Mouse (Mus musculus) ovary, postnatal 36 days (tissue): ENCODE results near the gene Oaz1.

Source experiments
- DNase-seq: peaks from one replicate; pipeline ENCODE4 v3.0.0; 2022; ENCODE audit warnings: low spot score, mixed read lengths

Gene Oaz1

GRCm38 (mm10) chr10:80848571-80848970, 22.1 kb downstream of the Oaz1 start:
- DNase-seq = peak; percentile 45

- peak; percentile 98 for DNase-seq
These were observed 28.7 kb downstream of the Oaz1 start, which contains the start of the genes Lsm7 and Sppl2b for GRCm38 (mm10) chr10:80854913-80855748. Lsm7 (minus strand) TSS chr10:80855209. Sppl2b (plus strand) TSS chr10:80855275.

- peak; percentile 26 for DNase-seq
These were observed 29.3 kb downstream of the Oaz1 start for GRCm38 (mm10) chr10:80855749-80856073.

- DNase-seq = no peak
These were observed 29.8 kb downstream of the Oaz1 start for GRCm38 (mm10) chr10:80856267-80856666.

- no peak for DNase-seq
These were observed 30.5 kb downstream of the Oaz1 start for GRCm38 (mm10) chr10:80856908-80857307.

GRCm38 (mm10) chr10:80857386-80857785, 30.9 kb downstream of the Oaz1 start:
- DNase-seq = no peak

GRCm38 (mm10) chr10:80857848-80858247, 31.4 kb downstream of the Oaz1 start:
- DNase-seq = no peak

GRCm38 (mm10) chr10:80858350-80858935, 32.0 kb downstream of the Oaz1 start:
- no peak for DNase-seq

- DNase-seq = no peak
These were observed 35.8 kb downstream of the Oaz1 start for GRCm38 (mm10) chr10:80862305-80862704.

GRCm38 (mm10) chr10:80864446-80864845, 38.0 kb downstream of the Oaz1 start:
- DNase-seq = no peak

- no peak for DNase-seq
These were observed 44.5 kb downstream of the Oaz1 start for GRCm38 (mm10) chr10:80870993-80871392.

- no peak for DNase-seq
These were observed 45.1 kb downstream of the Oaz1 start, which contains the start of gene Tmprss9 for GRCm38 (mm10) chr10:80871581-80871980. Tmprss9 (plus strand) TSS chr10:80871848.

GRCm38 (mm10) chr10:80874035-80874434, 47.6 kb downstream of the Oaz1 start:
- DNase-seq = no peak

GRCm38 (mm10) chr10:80876028-80876427, 49.6 kb downstream of the Oaz1 start:
- DNase-seq = peak; percentile 40

GRCm38 (mm10) chr10:80876594-80876993, 50.1 kb downstream of the Oaz1 start:
- no peak for DNase-seq
